Mouse (Mus musculus) hindbrain, embryonic 14.5 days (tissue): ENCODE results near the gene Vps8. TPM values are rescaled to one million over a fixed set of nuclear protein-coding genes. Genes with fewer than 3 reads are reported as not detected.

Experiments
- ATAC-seq: fragments of 200-750 bp; cut with Nextera tagmentation; 2 replicates; pipeline ENCODE4 v1.8.0; 2017; ENCODE audit warnings: moderate number of reproducible peaks, mild to moderate bottlenecking, moderate TSS enrichment, moderate library complexity; ENCODE audit not compliant: low FRiP score
- DNase-seq: peaks from one replicate; pipeline ENCODE4 v3.0.0-alpha.2; 2015; ENCODE audit warnings: low spot score
- H3K27ac ChIP-seq: fragments of 300-500 bp; sonication (generic); 2 replicates; pipeline ENCODE4 v1.5.1; 2014; ENCODE audit warnings: mild to moderate bottlenecking, moderate library complexity
- H3K27me3 ChIP-seq: fragments of 300-500 bp; sonication (generic); 2 replicates; pipeline ENCODE4 v1.6.1; 2014; ENCODE audit warnings: mild to moderate bottlenecking, low read length, mixed read lengths; ENCODE audit not compliant: control insufficient read depth, insufficient read depth
- H3K36me3 ChIP-seq: fragments of 300-500 bp; sonication (generic); replicated peaks from 2 replicates; pipeline ENCODE4 v1.6.1; 2014; ENCODE audit not compliant: control insufficient read depth, insufficient read depth
- H3K4me1 ChIP-seq: fragments of 300-500 bp; sonication (generic); replicated peaks from 2 replicates; pipeline ENCODE4 v1.6.1; 2014; ENCODE audit warnings: antibody characterized with exemption, low read length, mixed read lengths; ENCODE audit not compliant: control insufficient read depth, insufficient read depth
- H3K4me2 ChIP-seq: fragments of 300-500 bp; sonication (generic); replicated peaks from 2 replicates; pipeline ENCODE4 v1.6.1; 2014; ENCODE audit warnings: mild to moderate bottlenecking, moderate library complexity
- H3K4me3 ChIP-seq: fragments of 300-500 bp; sonication (generic); replicated peaks from 2 replicates; pipeline ENCODE4 v1.5.1; 2014; ENCODE audit warnings: mild to moderate bottlenecking, low read length
- H3K9ac ChIP-seq: fragments of 300-500 bp; sonication (generic); 2 replicates; pipeline ENCODE4 v1.6.1; 2014
- H3K9me3 ChIP-seq: fragments of 300-500 bp; sonication (generic); 2 replicates; pipeline ENCODE4 v1.6.1; 2016; ENCODE audit warnings: low read length; ENCODE audit not compliant: control insufficient read depth
- WGBS: fragments of 180-500 bp; shearing (Covaris S2); extraction: QIAGEN DNeasy Blood & Tissue Kit; methylation state at CpG from one replicate; pipeline ENCODE4 v1.1.7; 2014; 5-methylcytosine and 5-hydroxymethylcytosine counted together
- polyA plus RNA-seq: library from polyadenylated mRNA; unstranded; fragments of >200 nt; fragmentation: Nextera tagmentation; extraction: Ambion mirVana; gene quantifications from 2 replicates; pipeline ENCODE4 v1.2.1, GENCODE M21; 2014

Gene Vps8
- polyA plus RNA-seq, 1 experiment from 2014 or later: 37.0 TPM

- Histone ChIP-seq H3K9ac (no peak overlapping the region), H3K4me1 (no peaks in the 10 kb centered on the region), H3K4me3 (no peak overlapping the region), H3K9me3 (no peaks in the 10 kb centered on the region), H3K4me2 (no peak overlapping the region), H3K27ac (no peak overlapping the region), H3K27me3 (no peaks in the 10 kb centered on the region), H3K36me3 (peaks cover 75% of the 10 kb centered on the region)
- 92% methylated on average over 9 of the region's 9 CpGs for WGBS
- DNase-seq (no peak), ATAC-seq (no peak)
Observed at GRCm38 (mm10) chr16:21478376-21478775, 55.5 kb downstream of the Vps8 start.

DNA sequence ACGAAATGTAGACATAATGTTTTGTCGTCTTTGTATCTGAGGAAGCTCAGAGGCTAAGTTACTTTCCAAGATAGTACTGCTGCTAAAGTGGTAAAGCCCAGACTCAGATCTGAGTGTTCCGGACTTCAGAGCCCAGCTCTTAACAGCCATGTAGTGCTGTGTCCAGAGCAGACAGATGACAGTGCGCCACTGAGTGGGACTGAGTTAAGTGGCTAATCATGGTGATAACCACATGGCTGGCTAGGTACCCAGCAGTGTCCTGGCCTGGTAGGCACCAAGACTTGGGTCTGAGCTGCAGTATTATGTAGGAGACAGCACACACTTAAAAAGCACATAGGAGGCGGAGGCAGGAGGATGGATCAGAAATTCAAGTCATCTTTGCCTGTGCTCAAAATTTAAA is 60.9 kb downstream of the Vps8 start:
- H3K4me1 ChIP-seq: no peaks in the 10 kb centered on the region
- peaks cover 31% of the 10 kb centered on the region for H3K36me3 ChIP-seq
- no peak overlapping the region for H3K9ac ChIP-seq
- 93% methylated on average over 5 of the region's 5 CpGs for WGBS
- ATAC-seq: no peak
- H3K9me3 ChIP-seq: no peaks in the 10 kb centered on the region
- no peak for DNase-seq
- H3K27ac ChIP-seq: no peak overlapping the region
- H3K27me3 ChIP-seq: no peaks in the 10 kb centered on the region
- H3K4me2 ChIP-seq: no peak overlapping the region
- no peak overlapping the region for H3K4me3 ChIP-seq

DNA sequence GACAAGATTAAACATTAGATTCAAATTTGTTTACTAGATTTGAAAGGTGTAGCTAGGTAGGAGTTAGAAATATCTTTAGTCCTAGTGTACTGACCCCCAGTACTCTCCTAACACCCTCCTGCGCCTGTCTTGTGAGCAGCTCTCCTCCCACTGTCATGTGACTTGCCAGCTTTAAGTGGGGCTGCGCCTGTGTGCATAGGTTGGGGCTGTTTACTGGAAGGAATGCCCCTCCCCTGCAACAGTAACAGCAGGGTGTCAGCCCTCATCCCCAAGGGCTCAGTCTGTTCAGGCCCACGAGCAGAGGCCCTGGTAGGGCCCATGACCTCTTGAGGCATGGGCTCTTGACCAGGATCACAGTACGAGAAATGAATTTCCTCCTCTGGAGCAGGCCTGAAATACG is 62.8 kb downstream of the Vps8 start:
- Histone ChIP-seq H3K27me3 (no peaks in the 10 kb centered on the region), H3K4me3 (no peak overlapping the region), H3K36me3 (peaks cover 17% of the 10 kb centered on the region), H3K4me1 (no peaks in the 10 kb centered on the region), H3K27ac (no peak overlapping the region), H3K9me3 (no peaks in the 10 kb centered on the region), H3K9ac (no peak overlapping the region), H3K4me2 (no peak overlapping the region)
- DNase-seq: no peak
- ATAC-seq: no peak
- WGBS: 65% methylated on average over 5 of the region's 5 CpGs

DNA sequence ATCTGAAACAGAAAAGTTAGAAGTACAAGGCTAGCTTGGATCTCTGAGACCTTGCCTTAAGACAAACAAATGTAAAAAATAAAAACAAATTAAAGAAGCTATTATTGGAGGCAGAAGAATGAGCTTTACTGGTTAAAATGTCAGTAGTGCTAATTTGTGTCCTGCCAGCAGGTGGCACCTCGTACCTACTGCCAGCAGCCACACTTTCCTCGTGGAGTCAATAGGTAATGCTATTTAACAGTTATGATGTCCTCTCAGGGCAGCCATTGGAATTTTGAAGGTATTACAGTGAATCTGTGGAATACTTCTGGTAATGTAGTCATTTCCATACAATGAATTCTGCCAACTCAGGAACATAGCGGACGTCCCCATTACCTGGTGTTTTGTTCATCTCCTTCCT is 65.5 kb downstream of the Vps8 start:
- DNase-seq: peak; percentile 83
- no peaks in the 10 kb centered on the region for H3K27me3 ChIP-seq
- ATAC-seq: no peak; the same call in 1 of the 2 replicates
- no peak overlapping the region for H3K27ac ChIP-seq
- H3K4me2 ChIP-seq: no peak overlapping the region
- 51% methylated on average over 4 of the region's 4 CpGs for WGBS
- no peak overlapping the region for H3K4me3 ChIP-seq
- peaks cover 5% of the 10 kb centered on the region for H3K4me1 ChIP-seq
- H3K9me3 ChIP-seq: no peaks in the 10 kb centered on the region
- H3K36me3 ChIP-seq: peaks cover 6% of the 10 kb centered on the region; the same call in 1 of the 2 replicates
- H3K9ac ChIP-seq: no peak overlapping the region

- no peak for DNase-seq
- Histone ChIP-seq H3K27ac (peak overlapping the region; percentile 75; the same call in 1 of the 2 replicates), H3K4me1 (peaks cover 5% of the 10 kb centered on the region), H3K9ac (no peak overlapping the region), H3K9me3 (no peaks in the 10 kb centered on the region), H3K27me3 (no peaks in the 10 kb centered on the region), H3K36me3 (0 out of 2 replicates have a peak, but pooled peaks cover 3% of the 10 kb centered on the region), H3K4me3 (no peak overlapping the region), H3K4me2 (no peak overlapping the region)
- no peak for ATAC-seq
- WGBS: 66% methylated on average over 5 of the region's 5 CpGs
Observed at GRCm38 (mm10) chr16:21492346-21492745, 69.4 kb downstream of the Vps8 start.

GRCm38 (mm10) chr16:21492894-21493293 is 70.0 kb downstream of the Vps8 start:
- ATAC-seq (no peak), DNase-seq (no peak)
- H3K4me1 ChIP-seq: peaks cover 5% of the 10 kb centered on the region
- 0 out of 2 replicates have a peak, but pooled peaks cover 3% of the 10 kb centered on the region for H3K36me3 ChIP-seq
- H3K9me3 ChIP-seq: no peaks in the 10 kb centered on the region
- peak overlapping the region; percentile 75 for H3K27ac ChIP-seq
- H3K4me3 ChIP-seq: no peak overlapping the region
- no peak overlapping the region for H3K9ac ChIP-seq
- no peaks in the 10 kb centered on the region for H3K27me3 ChIP-seq
- no peak overlapping the region for H3K4me2 ChIP-seq
- WGBS: 24% methylated on average over 2 of the region's 2 CpGs

DNA sequence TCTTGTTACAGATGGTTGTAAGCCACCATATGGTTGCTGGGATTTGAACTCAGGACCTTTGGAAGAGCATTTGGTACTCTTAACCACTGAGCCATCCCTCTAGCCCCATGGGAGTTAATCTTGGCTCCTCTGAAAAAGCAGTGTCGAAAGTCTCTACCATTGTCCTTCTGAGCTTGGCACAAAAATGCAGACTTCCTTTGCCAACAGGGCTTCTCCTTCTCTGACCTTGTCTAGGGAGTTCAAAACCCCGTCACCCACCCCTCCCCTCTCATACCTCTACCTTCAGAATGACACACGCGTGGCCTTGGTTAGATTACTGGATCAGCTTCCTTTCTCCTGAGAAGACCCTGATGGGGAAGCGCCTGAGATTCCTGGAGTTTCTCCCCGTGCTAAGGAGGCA is 71.8 kb downstream of the Vps8 start:
- Histone ChIP-seq H3K4me1 (peaks cover 5% of the 10 kb centered on the region), H3K27ac (no peak overlapping the region), H3K9ac (no peak overlapping the region), H3K27me3 (no peaks in the 10 kb centered on the region), H3K36me3 (0 out of 2 replicates have a peak, but pooled peaks cover 3% of the 10 kb centered on the region), H3K4me2 (no peak overlapping the region), H3K4me3 (no peak overlapping the region), H3K9me3 (no peaks in the 10 kb centered on the region)
- no peak for DNase-seq
- WGBS: 97% methylated on average over 6 of the region's 6 CpGs
- no peak for ATAC-seq

- 90% methylated on average over 9 of the region's 9 CpGs for WGBS
- ATAC-seq: no peak
- no peaks in the 10 kb centered on the region for H3K9me3 ChIP-seq
Observed at GRCm38 (mm10) chr16:21496799-21497198, 73.9 kb downstream of the Vps8 start.

GRCm38 (mm10) chr16:21497627-21498026 is 74.7 kb downstream of the Vps8 start:
- no peak for ATAC-seq
- no peaks in the 10 kb centered on the region for H3K27me3 ChIP-seq
- H3K27ac ChIP-seq: no peak overlapping the region
- H3K36me3 ChIP-seq: peaks cover 12% of the 10 kb centered on the region
- WGBS: 78% methylated on average over 3 of the region's 3 CpGs
- H3K4me2 ChIP-seq: no peak overlapping the region
- H3K9me3 ChIP-seq: no peaks in the 10 kb centered on the region
- no peak for DNase-seq
- peaks cover 5% of the 10 kb centered on the region for H3K4me1 ChIP-seq
- H3K9ac ChIP-seq: no peak overlapping the region
- no peak overlapping the region for H3K4me3 ChIP-seq

More at GRCm38 (mm10) chr16:21496799-21497198, 73.9 kb downstream of the Vps8 start:
- Histone ChIP-seq H3K4me2 (no peak overlapping the region), H3K4me1 (peaks cover 5% of the 10 kb centered on the region), H3K9ac (no peak overlapping the region), H3K36me3 (peaks cover 12% of the 10 kb centered on the region), H3K4me3 (no peak overlapping the region), H3K27ac (no peak overlapping the region), H3K27me3 (no peaks in the 10 kb centered on the region)
- no peak for DNase-seq

DNA sequence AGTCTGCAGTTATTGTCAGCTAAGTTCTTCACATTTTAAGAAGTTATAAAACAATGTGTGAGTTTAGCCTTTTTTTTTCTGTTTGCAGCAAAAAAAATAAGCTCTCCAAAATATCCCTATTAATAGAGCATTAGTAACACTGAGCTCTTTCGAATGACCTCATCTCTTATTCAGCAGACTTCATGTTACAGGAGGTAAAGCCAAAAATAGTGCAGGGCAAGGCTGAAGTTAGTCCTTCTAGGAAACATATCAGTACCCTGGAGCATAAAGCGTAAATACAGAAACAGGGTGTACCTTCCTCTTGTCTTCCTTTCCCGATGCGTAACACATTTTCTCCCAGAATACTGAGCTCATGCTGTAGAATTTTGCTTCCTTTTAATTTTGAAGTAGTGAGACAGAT is 76.1 kb downstream of the Vps8 start:
- H3K36me3 ChIP-seq: peaks cover 12% of the 10 kb centered on the region
- H3K4me2 ChIP-seq: no peak overlapping the region
- no peak overlapping the region for H3K27ac ChIP-seq
- no peaks in the 10 kb centered on the region for H3K4me1 ChIP-seq
- DNase-seq (no peak), ATAC-seq (no peak)
- H3K4me3 ChIP-seq: no peak overlapping the region
- no peaks in the 10 kb centered on the region for H3K9me3 ChIP-seq
- H3K27me3 ChIP-seq: no peaks in the 10 kb centered on the region
- WGBS: 91% methylated on average over 4 of the region's 4 CpGs
- H3K9ac ChIP-seq: no peak overlapping the region
